Mouse (Mus musculus) adrenal gland, postnatal 10 days (tissue): Measurements from ENCODE around the gene Ndfip2. TPM values are rescaled to one million over a fixed set of nuclear protein-coding genes. Genes with fewer than 3 reads are reported as not detected.

Source experiments
- DNase-seq: peaks from one replicate; pipeline ENCODE4 v3.0.0; 2021; ENCODE audit warnings: mixed read lengths
- long read RNA-seq, 2 experiments: library from polyadenylated mRNA; stranded (forward); transcript quantifications; one replicate each; pipeline ENCODE4 v2.0.0; 2021
- total RNA-seq, 2 experiments: library from RNA; stranded (reverse); gene quantifications; 2 replicates each; pipeline ENCODE4 v1.2.3; 2021

The Ndfip2 gene
- 10 to 100 TPM; 32.8 to 34.3 TPM for total RNA-seq
- long read RNA-seq, experiment 1, transcript Ndfip2-206 (8 exons, 2,532 nt), result major isoform, 91 of 157 reads
- long read RNA-seq, experiment 1, transcript Ndfip2-202 (8 exons, 1,695 nt), result minor isoform, 57 of 157 reads
- long read RNA-seq, experiment 1, partial matches to known transcripts, result 5 of 157 reads
- long read RNA-seq, experiment 1, other reads (novel, unspliced or antisense), result 4 of 157 reads
- long read RNA-seq, experiment 2, transcript Ndfip2-202 (8 exons, 1,695 nt), result minor isoform, 28 of 73 reads
- long read RNA-seq, experiment 2, transcript Ndfip2-206 (8 exons, 2,532 nt), result major isoform, 43 of 73 reads
- long read RNA-seq, experiment 2, partial matches to known transcripts, result 0 of 73 reads
- long read RNA-seq, experiment 2, other reads (novel, unspliced or antisense), result 2 of 73 reads

DNA sequence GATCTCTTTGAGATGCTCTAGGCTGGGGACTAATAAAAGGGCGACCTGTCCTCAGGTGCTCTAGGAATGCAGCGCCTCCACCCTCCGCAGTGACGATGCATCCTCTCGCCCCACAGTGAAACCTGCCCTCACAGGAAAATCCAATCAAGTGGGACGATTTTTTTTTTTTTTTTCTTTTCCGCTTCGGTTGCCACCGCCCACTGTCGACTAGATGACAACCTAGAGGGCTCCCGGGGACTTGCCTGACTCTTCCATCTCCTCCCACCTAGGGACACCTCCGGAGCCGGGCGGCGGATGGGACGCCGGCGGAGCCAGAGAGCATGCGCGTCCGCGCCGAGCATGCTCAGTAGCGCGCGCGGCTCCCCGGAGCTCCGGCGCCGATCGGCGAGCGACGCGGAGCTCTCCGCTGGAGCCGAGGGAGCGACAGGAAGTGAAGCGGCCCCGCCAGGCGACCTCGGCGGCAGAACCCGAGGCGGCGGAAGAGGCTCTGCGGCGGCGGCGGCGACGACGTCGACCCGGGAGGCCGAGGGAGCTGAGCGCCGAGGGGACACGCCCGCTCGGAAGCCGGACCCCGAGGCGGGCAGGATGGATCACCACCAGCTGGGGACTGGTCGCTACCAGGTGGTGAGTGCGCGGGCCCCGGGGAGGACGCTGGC lies at the start of gene Ndfip2:
Gene Ndfip2, plus strand, starts transcription at position 195 of the 656 bp plus-strand sequence.
- peak; percentile 93 for DNase-seq

DNA sequence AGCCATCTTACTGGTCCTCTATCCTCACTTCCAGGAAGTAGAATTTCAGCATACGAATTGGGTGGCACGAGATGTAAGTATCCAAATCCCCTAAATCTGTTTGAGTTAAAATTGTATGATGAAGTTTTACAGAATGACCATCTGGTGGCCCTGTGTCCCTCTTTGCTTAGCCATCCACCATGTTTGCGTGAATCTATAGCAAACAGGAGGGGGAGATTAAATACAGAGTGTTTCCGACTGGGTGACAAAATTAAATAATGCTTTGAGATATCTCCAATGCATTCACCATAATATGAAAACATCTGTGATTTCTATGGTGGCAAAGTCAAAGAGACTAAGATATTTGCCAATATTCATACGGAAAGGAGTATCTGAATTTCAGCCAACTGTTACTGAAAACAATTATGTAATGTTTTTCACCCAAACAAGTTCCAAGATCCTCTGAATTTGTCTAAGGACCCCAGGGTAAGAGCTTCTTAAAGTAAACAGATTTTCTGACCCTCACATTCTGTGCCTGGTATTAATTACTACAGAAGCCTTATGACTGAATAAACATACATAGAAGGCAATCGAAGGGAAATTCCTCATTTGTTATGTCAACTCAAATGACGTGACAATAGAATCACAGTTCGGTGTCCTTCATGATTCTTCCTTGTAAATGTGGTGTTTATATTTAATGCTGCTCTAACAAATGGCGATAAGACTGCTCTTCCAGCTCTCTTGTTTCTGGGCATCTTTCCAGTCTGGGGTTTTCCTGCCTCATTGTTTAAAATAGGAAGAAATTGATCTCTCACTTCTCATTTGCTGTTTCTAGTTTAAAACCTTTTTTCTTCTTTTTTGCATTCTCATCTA lies 38.6 kb upstream of the Ndfip2 start:
- DNase-seq, result no peak

DNA sequence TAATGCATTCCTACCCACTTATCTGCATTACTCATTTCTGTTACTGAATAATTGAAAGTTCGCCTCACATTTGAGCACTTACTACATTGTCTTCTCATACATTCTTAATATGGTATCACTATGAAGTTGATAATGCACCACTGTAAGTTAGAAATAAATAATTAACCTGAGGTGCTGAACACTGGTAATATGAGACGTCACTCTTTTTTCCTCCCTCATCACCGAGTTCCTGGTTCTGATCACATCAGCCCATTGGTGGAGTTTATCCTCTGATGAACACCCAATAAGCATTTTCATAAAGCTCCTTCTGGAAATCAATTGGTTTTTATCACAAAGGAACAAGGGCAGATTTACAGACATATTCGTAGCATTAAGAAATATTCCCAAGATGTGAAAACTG lies 36.1 kb upstream of the Ndfip2 start:
- no peak for DNase-seq

DNA sequence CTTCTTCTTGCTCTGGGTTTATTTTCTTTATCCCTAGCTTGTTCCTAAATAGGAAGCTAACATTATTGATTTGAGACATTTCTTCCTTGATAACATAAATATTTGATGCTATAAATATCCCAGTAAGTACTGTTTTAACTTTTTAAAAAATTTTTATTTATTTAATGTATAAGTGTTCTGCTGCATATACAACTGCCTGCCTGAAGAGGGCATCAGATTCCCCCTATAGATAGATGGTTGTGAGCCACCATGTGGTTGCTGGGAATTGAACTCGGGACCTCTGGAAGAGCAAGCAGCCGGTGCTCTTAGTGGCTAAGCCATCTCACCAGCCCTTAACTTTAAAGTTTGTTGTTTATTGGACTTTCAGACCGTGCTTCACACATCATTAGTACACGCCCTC lies 32.6 kb upstream of the Ndfip2 start:
- no peak for DNase-seq

DNA sequence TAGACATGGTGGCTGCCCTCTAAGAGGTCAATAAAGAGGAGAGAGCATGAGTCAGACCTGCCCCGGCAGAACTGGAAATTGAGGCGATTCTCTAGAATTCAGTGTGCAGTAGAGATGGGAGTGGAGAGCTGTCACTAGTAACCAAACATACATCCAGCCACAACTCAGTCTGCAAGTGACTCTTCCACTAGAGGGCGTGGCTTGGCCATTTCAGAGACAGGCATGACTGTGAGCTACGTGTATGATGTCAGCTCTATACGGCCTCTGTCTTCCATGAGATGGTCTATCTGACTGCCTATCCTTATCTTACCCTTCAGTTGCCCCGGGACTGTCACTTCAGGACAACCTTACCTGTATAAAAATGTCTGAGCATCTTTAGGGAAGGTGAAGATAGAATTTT lies 26.0 kb upstream of the Ndfip2 start:
- DNase-seq, result peak; percentile 29

DNA sequence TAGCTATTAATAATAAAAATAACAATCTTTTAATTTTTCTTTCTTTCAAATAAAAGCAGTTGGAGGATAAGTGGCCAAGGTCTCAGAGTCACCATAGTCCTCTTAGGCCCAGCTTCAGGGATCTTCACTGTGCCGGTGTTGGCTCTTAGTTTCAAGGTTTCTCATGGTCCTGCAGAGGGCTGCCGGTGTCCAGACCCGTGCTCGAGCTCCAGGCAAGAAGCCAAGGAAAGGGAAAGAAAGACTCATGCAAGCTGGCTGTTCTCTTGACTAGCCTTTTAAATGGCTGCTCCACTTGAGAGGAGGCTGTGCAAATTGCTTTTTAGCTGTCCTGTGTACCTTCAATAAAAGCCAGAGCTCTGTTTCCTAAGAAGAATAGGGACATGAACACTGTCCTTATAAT lies 21.8 kb upstream of the Ndfip2 start:
- peak; percentile 63 for DNase-seq

DNA sequence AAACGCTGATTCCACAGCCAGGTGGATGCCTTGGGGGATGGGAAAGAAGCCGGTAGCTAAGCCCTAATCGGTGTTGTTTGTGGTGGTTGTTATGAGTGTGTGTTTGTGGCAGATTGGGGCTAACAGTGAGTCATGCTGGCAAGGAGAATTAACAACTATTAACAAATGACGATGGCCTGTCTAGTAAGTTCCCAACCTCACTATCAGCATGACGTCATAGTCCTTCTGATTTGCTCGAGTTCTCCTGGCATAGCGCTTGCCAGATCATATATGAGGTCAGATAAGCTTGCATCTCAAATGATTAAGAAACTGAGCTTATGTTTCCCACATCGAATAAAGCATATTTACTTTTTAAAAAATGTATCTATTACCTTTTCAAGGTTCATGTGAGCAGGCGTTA lies 20.6 kb upstream of the Ndfip2 start:
- DNase-seq, result no peak

DNA sequence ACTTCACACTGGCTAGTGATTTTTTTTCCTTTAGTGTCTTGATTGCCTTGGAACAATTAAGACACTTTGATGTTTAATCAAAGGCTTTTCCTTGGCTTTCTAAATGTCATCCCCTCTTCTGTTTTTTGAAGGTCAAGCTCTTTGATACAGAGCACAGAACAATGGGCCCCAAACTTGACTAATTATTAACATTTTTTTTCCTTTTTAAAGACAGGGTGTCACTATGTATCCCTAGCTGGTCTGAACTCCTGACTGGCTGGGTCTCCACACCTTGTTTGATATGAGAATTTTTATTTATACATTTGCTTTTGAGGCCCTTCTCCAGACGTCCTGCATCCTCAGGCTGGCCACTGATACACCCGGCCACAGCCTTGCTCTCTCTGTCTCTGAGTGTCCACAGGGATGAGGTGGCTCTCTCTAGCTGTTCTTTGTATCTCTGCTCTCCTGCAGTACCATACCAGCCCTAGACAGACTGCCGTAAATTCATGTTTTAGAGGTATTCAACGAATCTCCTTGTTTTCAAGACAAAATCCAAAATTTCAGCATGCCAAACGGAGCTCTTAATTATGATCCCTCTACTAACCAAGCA lies 19.8 kb upstream of the Ndfip2 start:
- DNase-seq, result no peak

DNA sequence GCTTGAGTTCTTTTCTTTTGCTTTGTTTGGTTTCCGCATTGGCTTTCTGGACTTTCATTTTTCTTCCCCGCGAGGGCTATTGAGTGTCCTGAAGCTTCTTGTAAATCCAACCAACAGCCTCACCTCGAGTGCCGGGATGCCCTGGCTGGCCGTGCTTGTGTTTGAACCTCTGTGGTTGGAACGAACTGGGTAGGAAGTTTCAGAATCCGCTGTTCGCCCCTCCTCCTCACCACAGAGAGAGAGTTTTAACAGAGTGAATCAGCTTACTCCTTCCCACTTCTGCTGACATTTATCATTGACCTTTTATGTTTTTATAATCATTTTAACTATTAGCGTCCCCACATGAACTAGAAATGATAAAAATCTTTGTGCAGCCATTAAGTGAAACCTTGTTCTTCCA lies 18.3 kb upstream of the Ndfip2 start:
- no peak for DNase-seq

DNA sequence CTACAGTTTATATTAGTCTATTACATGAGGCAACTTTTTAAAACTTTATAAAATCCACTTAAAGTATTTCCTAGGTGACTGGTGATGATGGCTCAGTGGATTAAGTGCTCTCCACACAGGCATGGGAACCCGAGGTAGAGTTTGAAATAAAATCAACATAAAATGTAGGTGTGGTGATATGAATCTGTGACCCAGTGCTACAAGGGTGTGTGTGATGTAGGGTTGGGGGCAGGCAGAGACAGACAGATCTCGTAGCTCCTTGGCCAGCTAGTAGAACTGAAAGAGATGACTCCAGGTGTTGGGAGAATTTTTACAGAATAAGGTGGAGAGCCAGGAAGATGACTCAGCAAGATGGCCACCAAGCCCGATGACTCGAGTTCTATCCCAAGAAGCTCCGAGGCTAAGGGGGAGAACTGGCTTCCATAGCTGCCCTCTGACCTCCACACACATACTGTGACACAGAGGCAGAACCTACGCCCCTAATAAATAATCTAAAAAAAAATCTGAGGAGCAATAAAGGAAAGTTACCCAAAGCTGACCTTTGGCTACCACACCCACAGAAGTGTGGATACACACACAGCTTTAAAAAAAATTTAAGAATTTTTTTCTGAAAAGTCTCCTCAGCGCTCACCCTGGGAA lies 14.4 kb upstream of the Ndfip2 start:
- DNase-seq, result no peak

DNA sequence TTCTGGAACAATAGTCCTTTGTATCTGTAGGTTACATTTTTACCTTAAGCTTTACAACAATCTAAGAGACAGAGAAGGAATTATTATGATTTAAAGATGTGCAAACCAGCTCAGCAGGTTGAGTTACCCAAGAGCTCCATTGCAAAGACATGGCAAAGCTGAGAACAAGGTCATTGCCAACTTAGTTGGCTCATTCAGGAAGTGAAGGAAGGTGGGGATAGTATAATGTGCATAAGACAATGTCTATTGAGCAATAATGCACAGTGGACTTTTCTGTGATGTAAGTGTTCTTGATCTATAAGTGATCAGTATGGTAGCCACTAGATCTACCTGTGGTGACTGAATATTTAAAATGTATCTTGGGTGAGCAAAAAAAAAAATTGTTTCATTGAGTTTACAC lies 7.3 kb upstream of the Ndfip2 start:
- no peak for DNase-seq

DNA sequence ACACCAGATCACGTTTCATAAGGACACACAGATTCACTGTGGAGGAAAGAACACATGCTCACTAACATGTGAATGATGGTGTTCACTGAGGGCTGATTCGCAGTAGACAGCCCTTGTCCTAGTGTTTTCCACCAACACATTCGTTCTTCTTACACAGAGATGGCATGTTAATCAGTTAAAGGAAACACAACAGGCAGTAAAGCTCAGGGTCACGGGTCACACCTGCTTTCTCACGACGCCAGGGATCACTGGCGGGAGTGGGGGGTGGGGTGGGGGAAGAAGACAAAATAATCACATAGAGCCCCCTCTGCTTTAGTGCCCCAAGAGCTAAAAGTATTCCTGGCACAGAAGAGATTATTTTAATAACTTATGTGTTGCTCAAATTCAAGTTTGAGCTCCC lies 5.1 kb upstream of the Ndfip2 start:
- no peak for DNase-seq

DNA sequence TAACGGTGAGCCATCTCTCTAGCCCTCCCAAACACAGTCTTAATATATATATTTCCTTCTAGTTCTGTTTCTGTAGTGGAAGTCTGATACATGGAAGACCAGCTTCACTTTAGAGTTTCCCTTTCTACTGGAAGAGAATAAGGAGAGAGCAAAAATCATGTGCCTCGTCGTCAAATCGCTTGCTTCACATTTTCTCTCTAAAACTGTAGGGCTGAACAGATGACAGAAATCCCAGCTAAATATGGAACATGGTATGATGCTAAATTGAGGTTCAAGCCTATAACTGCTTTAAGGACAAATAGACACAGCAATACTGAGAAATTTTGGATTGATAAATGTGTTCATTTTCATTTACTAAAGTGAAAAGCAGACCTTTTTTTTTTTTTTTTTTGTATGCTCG lies 4.0 kb upstream of the Ndfip2 start:
- no peak for DNase-seq

DNA sequence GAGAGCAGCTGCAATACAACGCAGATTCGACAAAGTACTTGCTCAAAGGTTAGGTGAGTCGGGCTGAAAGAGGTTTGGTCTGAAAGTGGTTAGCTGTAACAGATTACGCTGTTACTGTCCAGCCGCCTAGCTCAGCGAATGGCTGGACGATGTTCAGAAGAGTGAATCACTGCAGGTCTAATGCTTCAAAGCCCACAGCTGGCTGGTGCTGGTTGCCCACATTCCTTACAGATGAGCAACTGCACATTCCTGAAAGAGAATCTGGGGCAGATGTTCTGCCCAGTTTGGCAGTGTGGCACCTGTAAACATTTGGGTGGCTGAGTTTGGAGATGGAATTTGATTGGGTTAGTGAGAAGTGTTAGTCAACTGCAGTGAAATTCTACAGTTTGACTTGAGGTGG lies 2.8 kb upstream of the Ndfip2 start:
- peak; percentile 31 for DNase-seq

DNA sequence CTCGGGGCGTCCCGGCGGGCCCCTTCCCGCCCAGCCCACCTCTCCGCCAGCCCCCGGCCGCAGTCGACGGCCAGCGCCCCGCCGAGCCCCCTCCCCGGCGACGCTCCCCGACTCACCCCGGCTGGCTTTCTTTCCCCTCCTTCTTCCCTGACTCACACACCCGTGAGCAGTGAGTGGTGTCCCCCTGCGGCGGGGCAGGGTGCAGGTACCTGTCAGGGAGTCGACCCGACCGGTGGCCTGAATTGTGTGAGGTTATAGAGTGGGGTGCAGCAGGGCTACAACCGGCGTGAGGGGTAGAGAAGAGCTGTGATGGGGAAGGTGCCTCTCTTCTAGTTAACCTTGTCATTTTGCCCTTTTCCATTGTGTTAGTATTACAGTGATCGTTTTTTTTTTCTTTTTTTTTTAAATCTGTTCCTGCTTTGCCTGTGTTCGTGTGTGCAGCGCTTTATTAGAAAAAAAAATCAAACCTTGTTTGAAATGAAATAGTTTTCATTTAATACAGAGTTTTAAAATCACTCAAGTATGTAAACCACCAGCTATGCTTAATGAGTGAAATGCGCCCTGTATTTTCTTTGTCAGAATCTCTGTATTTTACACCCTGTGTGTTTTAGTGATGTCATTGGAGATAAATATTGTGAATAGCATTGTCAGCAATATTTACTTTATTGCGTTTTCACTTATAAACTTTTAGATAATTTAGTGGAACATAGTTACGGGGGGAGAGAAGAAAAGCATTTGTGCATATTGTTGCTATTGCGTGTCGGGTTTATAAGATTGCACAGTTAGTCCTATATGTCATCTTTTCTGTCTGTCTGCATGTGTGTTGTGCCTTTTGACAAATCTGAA lies 885 bp downstream of the Ndfip2 start:
- DNase-seq, result peak; percentile 64

DNA sequence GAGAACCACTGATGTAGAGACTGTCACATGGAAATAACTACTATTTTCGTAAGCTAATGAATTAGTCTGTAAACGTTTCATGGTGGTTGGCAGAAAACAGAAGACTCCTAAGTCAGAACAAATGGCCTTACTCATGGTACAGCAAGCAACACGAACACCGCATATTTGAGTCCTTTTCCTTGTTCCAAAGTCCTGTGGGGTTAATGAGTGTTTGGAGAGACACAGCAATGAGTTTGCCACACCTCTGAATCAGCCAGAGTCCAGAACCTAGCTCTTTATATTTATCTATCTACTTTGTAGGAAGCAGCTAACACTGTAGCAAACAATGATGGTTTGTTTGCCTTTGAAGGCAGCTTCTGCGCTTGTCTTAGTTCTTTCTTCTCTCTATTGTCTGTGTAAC lies 4.5 kb downstream of the Ndfip2 start:
- no peak for DNase-seq

DNA sequence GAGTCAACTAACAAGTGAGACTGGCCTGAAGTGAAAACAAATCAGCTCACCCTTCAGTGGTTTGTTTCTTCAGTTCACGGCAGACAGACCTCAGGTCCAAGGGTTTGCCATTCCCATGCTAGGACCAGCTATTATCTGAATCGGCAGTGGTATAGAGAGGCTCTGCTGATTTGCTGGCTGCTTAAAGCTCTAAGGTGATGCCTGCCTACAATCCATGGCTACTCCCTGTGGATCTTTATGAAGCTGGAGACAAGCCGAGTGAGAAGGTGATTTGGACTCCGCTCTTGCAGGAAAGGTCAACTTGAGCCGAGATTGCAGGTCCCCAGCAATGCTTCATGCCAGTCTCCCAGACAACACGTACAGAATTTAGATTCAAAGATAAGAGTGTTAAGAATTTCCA lies 8.7 kb downstream of the Ndfip2 start:
- DNase-seq, result peak; percentile 20

DNA sequence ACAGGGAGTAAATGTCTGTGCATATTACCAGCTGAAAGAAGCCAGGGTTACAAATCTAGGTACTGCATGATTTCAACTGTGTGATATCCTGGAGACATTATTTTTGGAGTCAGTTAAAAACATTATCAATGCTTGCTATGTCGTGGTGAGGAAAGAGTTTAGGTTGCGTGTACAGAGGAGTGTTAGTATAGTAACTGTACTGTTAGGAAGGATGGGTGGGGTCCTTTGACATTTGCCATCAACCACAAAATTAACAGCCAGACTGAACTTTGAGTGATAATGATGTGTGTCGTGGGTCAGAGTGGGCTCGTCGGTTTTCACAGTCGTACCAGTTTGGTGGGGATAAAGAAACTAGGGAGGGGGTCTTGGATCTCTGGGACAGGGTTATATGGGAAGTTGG lies 13.7 kb downstream of the Ndfip2 start:
- no peak for DNase-seq

DNA sequence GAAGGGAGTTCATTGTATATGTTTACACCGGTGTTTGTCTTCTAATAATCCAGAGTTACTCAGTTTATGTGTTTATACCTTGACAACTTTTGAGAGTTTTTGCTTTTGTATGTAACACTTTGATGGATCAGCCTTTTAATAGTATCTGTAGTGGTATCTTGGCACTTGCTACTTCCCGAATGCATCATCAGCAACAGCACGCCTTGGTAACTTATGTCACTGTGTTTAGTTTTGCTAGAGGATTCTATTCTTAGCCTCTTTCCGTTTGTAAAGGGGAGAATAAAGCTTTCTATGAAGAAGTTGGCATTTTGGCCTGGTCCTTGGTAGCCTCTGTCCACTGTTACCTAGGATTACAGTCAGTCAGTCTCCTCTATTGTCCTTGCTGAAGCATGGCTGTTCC lies 14.2 kb downstream of the Ndfip2 start:
- no peak for DNase-seq

DNA sequence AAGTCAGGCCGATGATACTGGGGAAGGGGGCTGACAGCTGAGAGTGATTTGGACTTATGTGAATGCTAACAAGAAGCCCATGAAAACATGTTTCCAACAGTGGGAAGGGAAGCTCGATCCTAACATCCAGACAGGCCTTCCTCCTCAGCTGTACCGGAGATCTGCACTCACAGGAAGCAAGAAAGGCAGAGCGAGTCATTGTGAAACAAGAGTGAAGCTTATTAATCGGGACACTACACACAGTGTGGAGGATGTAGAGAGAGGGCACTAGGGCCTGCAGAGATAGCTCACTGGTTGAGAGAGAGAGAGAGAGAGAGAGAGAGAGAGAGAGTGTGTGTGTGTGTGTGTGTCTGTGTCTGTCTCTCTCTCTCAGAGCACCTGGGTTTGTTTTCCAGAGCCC lies 16.8 kb downstream of the Ndfip2 start:
- no peak for DNase-seq

DNA sequence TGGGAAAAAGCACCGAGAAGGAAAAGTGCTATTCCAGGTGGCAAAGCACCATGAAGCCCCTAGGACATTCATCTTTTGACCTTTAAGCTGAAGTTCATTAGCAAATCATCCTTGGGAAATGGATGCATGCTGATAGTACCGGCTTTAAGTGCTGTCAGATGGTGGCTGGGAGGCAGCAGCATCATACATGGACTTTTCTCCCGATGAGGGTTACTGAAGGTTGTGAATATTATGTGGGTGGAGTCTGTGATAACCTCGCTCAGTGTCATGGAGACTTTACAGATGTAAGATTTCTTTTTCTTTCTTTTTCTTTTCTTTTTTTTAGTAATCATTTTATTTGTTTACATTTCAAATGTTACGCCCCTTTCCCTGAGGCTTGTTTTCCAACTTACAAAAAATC lies 18.9 kb downstream of the Ndfip2 start:
- DNase-seq, result no peak
